Mouse (Mus musculus): ENCODE measurements at regions not wholly inside any gene's neighbourhood (a gene's known extent, or its start where the extent isn't known, plus 50 kb on each side); places are given as distances from the start of the nearest gene placed in this dataset.

DNA sequence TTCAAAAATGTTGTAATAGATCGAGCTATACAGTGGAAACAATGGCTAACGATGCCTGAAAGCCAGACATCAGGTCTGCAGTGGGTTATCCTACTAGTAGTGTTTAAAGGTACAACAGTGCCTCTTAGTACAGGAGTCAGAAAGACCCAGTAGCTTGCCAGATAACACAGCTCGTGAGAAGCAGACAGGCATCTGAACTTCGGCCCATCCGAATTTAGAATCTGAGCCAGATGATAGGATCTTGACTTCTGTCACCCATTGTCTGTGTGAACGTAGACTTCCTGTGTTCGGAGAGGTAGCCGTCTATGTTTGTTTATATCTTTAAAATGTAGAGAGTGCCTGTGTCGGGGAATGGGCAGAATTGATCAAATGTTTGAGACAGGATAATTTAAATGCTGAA is 120.5 kb upstream of the Adgrl2 start:
- no peak for TF ChIP-seq GATA4 (IDR thresholded peaks at IDR 0.05; ENCODE audit: insufficient replicate concordance, low read length)

DNA sequence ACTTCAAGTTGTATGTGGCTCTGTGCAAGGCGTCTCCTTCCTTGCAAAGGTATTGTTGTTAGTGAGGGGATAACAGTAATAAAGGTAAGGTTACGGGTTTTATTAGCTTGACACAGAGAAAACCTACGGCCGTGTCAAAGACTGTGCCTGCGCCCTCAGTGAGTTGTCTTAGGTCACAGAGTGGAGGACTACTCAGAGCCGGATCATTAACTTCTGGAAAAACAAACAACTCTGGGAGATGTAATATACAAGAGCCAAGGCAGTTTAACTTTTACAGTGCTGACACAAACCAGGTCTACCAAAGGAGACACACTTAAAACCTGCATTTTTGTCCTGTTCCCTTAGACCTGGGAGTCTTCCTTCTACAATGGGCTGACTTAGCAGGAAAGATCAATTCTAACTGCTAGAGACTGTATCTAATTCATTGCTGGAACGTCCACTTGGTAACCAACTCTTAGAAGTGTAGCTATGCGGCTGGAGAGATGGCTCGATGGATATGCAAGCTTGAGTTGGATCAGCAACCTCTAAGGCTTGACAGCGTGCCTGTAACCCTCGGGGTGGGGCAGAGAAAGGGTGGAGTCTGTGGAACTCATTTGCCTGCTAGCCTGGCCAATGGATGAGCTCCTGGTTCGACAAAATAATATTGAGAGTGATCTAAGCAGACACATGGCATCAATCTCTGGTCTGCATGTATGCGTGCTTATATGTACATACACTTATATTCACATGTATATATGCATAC is 115.5 kb upstream of the Adgrl2 start:
- no peak for TF ChIP-seq GATA4 (IDR thresholded peaks at IDR 0.05; ENCODE audit: insufficient replicate concordance, low read length)

DNA sequence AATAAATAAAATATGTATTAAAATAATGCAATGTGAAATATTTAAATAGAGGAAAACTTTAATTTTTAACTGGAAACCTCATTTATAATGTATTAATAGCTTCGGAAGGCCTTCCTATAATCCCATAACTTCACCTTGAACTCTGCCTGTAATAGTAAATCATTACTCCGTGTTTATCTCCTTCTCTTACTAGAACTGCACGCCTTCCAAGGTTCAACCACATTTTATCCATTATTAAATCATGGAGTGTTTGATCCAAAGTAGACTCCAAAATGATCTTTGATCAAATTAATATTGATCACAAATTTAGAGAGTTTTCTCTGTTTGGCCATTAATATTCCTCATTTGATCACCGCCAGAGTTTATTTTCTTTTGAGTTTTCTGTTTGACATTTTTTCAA is 114.8 kb upstream of the Adgrl2 start:
- TF ChIP-seq GATA4 (IDR thresholded peaks at IDR 0.05; ENCODE audit: insufficient replicate concordance, low read length): no peak

DNA sequence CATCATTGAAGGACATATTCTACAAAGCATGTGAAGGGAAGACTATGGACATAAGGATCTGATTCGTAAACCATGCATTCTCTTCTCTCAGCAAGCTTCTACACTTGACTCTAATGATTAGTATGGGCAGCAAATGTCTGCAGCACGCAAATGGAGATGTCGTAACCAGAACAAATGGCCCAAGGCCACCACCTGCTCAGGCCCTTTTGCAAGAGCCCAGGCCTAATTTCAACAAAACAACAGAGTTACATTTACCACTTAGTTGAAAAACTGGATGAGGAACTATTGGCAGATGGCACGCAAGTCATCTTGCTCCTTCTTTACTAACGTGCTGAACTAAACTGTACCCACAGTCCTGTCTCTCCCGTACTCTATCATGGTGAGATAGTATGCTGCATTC is 113.7 kb upstream of the Adgrl2 start:
- TF ChIP-seq GATA4 (IDR thresholded peaks at IDR 0.05; ENCODE audit: insufficient replicate concordance, low read length): no peak

DNA sequence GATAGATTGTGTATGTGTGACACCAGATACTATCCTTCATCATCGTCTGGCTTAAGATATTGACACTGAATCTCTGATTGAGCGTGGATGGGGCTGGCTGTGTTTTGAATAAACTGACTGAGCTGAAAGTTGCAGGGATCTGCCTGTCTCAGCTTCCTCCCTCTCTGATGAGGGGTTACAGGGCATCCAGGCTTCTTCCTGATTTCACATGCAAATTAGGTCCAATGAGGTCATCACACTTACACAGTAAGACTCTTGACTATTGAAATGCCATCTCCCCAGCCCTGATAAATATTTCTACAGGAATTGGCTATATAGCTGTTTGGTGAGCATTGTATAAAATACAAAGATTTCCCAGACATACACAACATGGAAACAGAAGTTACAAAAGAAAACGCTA is 113.1 kb upstream of the Adgrl2 start:
- TF ChIP-seq GATA4 (IDR thresholded peaks at IDR 0.05; ENCODE audit: insufficient replicate concordance, low read length): no peak

- TF ChIP-seq GATA4 (IDR thresholded peaks at IDR 0.05; ENCODE audit: insufficient replicate concordance, low read length): no peak
Observed at GRCm38 (mm10) chr3:149102846-149103245, 112.5 kb upstream of the Adgrl2 start.

- no peak for TF ChIP-seq GATA4 (IDR thresholded peaks at IDR 0.05; ENCODE audit: insufficient replicate concordance, low read length)
Observed at GRCm38 (mm10) chr3:149101785-149102184, 111.4 kb upstream of the Adgrl2 start.

DNA sequence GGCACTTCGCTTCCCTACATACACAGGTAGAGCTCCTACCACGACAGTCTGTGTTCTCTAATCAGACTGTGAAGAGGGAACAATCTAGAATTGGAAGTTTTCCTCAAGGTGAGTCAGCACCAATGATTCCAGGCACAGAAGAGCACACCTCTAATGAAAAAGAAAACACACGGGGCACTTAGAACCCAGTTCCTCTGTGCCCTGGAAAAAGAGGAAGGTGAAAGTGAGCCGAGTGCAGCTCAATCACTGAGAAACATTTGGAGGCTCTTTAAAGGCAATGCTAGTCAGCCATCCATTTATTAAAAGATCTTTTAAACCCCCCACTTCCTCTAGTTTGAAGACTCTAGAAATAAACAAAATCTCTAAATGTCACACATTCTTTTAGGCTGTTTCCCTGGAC is 108.4 kb upstream of the Adgrl2 start:
- TF ChIP-seq GATA4 (IDR thresholded peaks at IDR 0.05; ENCODE audit: insufficient replicate concordance, low read length): no peak

- TF ChIP-seq GATA4 (IDR thresholded peaks at IDR 0.05; ENCODE audit: insufficient replicate concordance, low read length): no peak
Observed at GRCm38 (mm10) chr3:149097026-149097425, 106.7 kb upstream of the Adgrl2 start.

DNA sequence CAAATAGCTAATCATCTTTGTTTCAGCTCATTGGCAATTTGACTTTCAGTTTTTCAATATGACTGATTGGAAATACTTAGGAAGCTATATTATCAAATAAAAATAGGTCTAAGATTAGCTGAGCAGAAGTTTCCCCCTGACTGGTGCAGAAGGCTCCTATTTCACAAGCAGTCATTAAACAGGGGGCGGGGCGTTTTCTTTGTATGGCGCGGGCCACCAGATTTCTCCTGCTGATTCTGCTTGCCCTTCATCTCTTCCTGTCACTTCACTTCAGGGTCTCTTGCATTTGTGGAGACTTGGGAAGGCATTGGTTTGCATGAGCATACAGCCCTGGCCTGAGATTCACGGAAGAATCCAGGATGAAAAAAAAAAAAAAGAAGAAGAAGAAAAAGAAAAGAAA is 102.3 kb upstream of the Adgrl2 start:
- TF ChIP-seq GATA4 (IDR thresholded peaks at IDR 0.05; ENCODE audit: insufficient replicate concordance, low read length): no peak

DNA sequence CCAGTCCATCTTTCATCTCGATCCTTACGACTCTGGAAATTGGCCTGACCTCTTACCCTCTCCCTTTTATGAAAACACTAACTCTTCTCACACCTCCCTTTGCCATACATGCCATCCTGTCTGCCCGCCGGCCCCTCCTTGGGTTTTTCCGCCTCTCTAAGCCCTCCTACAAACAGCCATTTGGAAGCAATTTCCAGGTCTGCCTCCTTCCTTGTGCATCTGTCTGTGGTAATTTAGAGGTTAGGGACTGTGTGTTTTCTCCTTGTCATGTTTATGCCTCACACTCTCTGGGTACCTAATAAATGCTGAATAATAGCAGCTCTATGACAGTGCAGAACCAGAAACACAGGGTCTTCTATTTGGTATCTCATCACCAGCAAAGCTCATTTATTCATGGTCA is 99.7 kb upstream of the Adgrl2 start:
- TF ChIP-seq GATA4 (IDR thresholded peaks at IDR 0.05; ENCODE audit: insufficient replicate concordance, low read length): no peak

GRCm38 (mm10) chr3:149088621-149089128 is 98.3 kb upstream of the Adgrl2 start:
- no peak for TF ChIP-seq GATA4 (IDR thresholded peaks at IDR 0.05; ENCODE audit: insufficient replicate concordance, low read length)

DNA sequence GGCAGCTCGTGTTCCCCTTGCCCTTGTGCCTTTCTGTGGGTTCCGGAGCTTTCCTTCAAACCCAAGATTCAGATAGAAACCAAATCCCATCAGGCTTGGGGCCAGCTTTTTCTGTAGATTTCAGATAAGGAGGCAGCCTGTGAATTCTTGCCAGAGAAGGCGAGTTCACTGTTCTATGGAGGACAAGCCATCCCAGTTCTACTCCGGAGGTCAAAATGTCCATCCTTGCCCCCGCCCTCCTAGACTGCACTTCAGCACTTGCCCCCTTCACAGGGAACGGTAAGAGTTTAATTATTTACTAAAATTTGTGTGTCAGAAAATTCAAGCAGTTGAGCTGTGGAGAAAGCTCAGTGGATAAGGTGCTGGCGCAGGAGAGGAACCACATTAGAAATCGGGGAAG is 97.1 kb upstream of the Adgrl2 start:
- no peak for TF ChIP-seq GATA4 (IDR thresholded peaks at IDR 0.05; ENCODE audit: insufficient replicate concordance, low read length)

GRCm38 (mm10) chr3:149086704-149087103 is 96.3 kb upstream of the Adgrl2 start:
- TF ChIP-seq GATA4 (IDR thresholded peaks at IDR 0.05; ENCODE audit: insufficient replicate concordance, low read length): no peak

DNA sequence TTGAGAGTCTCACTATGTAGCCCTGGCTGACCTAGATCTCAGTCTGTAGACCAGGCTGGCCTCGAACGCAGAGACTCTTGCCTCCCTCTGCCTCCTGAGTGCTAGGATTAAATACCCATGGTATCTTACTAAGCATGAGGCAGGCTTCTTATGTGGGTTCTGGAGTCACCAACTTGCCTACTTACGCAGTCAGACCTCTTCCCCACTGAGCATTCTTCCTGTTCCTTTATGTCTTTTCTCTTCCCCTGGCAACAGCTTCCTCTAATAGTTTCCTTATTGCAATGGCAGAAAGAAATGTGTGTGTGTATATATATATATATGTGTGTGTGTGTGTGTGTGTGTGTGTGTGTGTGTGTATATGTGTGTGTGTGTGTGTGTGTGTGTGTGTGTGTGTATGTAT is 95.7 kb upstream of the Adgrl2 start:
- no peak for TF ChIP-seq GATA4 (IDR thresholded peaks at IDR 0.05; ENCODE audit: insufficient replicate concordance, low read length)

DNA sequence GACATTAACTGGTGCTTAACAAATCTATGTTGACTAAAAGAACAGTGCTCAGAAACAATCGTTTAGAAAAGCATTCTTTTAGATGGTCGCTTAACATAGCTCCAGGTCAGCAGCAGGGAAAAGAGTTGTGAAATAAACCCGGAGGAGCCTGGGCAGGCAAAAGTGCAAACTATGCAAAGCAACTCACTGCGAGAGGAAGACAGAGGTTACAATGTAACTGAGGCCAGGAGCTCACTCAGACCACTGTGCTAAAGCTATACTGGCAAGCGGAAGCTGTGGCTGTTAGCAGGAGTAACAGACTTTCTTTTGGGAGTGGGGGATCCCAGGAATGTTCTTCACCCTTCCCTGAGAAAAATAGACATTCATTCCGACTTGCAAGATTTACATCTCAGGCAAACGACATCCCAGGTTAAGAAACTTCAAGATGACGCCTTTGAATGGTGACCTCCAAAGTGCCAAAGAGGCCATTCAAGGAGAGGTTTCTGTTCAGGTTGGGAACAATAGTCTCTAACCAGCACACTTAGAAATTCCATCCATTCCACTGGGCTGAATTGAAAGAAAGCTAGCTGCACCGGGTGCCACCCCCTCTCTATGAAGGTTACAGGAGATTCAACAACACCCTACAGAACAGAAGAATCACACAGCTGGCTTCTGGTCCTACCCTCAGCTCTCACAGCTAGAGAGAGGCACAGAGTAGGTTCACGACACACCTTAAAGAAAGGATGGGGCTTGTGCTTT is 94.7 kb upstream of the Adgrl2 start:
- no peak for TF ChIP-seq GATA4 (IDR thresholded peaks at IDR 0.05; ENCODE audit: insufficient replicate concordance, low read length)
